Mouse (Mus musculus) liver, postnatal 0 days (tissue): ENCODE data around the gene Ehbp1.

Experiments used
- CTCF ChIP-seq: sonication (generic); IDR thresholded peaks from 2 replicates; pipeline ENCODE4 v1.5.1; 2016; ENCODE audit warnings: antibody characterized with exemption, low read depth
- EP300 ChIP-seq: IDR thresholded peaks from 2 replicates; pipeline ENCODE4 v1.6.1; 2016; ENCODE audit warnings: antibody characterized with exemption, low read depth, mild to moderate bottlenecking

DNA sequence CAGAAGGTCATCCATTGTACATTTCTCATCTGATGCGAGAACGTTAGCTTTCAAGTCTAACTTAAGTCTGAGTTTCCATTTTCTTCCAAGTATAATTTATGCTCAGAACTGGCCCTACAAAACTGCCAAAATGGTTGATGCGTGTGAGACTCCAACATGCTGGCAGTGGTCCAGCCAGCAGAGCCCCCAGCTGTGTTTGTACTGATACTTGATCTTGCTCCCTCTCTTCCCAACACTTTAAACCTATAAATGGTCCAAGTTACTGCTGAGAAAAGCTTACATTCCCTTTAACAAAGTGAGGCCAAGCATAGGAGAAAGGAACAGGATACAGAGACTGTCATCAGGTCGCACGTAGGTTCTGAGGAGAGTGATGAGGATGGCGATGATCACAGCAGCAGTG lies 111.2 kb downstream of the Ehbp1 start:
- TF ChIP-seq EP300 (no peak), CTCF (no peak)
